Mouse (Mus musculus): ENCODE data around the gene Gsto1. TPM values are rescaled to one million over a fixed set of nuclear protein-coding genes. Genes with fewer than 3 reads are reported as not detected.

The Gsto1 gene
- polyA plus RNA-seq, 1 experiment from 2014 or later: 110 TPM

DNA sequence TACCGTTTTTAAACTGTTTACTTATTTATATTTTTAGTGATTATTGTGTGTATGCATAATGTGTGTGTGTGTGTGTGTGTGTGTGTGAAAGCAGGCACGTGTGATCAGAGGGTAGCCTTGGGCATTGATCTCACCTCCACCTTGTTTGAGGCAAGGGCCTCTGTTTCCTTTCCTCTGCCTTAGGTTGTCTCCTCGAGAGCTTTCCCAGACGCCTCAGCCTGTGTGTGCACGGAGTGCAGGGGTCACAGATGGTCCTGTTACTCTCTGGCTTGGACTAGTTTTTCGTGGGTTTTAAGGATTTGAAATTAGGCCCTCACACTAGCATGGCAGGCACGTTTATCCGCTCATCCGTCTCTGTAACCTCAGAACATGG, 28.1 kb downstream of the Gsto1 start:
- Histone ChIP-seq H3K27me3 (no peaks in the 10 kb centered on the region), H3K36me3 (no peaks in the 10 kb centered on the region), H3K9ac (replicated peaks) (no peak overlapping the region), H3K4me2 (replicated peaks) (no peak overlapping the region), H3K9me3 (no peaks in the 10 kb centered on the region), H3K27ac (replicated peaks) (no peak overlapping the region), H3K4me1 (peaks cover 3% of the 10 kb centered on the region; the same call in 1 of the 2 replicates), H3K4me3 (no peak overlapping the region)
- ATAC-seq (replicated peaks): peak; percentile 64
- WGBS: 64% methylated on average over 9 of the region's 9 CpGs

DNA sequence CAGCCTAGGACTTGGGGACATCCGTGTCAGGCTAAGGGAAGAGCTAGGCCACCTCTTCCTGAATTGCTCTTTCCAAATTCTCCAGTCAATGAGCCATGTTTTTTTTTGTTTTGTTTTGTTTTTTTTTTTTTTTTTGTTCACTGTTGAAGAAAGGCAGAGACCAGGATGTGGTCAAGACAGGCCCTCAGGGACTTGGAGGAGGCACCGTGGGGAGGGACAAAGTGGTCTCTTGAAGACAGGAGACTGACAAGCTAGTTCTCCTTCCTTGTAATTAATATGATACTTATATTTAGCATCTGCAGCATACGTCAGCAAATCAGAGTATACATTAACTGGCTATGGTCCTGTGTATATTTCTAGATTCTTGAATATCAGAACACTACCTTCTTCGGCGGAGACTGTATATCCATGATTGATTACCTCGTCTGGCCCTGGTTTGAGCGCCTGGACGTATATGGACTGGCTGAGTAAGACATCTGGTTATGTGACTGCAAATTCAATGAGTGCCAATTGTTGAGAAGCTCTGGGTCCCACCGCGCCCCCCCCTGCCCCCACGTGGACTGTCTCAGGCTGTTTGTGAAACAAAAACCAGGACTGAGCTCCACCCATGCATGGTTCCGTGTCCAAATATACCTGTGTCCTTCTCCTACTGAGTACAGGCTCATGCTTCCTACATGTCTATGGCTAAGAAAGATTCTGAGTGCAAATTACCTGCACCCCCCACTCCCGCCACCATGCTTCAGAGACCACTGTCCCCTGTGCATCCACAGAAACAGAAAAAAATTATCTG, 29.7 kb downstream of the Gsto1 start:
- Histone ChIP-seq H3K9me3 (no peaks in the 10 kb centered on the region), H3K9ac (replicated peaks) (no peak overlapping the region), H3K27ac (replicated peaks) (no peak overlapping the region), H3K4me2 (replicated peaks) (no peak overlapping the region), H3K36me3 (no peaks in the 10 kb centered on the region), H3K4me3 (no peak overlapping the region), H3K27me3 (no peaks in the 10 kb centered on the region), H3K4me1 (peaks cover 3% of the 10 kb centered on the region; the same call in 1 of the 2 replicates)
- ATAC-seq (replicated peaks): no peak
- WGBS: 86% methylated on average over 13 of the region's 13 CpGs

- Histone ChIP-seq H3K36me3 (no peaks in the 10 kb centered on the region), H3K4me2 (replicated peaks) (no peak overlapping the region), H3K27me3 (no peaks in the 10 kb centered on the region), H3K4me1 (peaks cover 3% of the 10 kb centered on the region; the same call in 1 of the 2 replicates), H3K9ac (replicated peaks) (no peak overlapping the region), H3K9me3 (no peaks in the 10 kb centered on the region), H3K27ac (replicated peaks) (no peak overlapping the region), H3K4me3 (no peak overlapping the region)
- no peak for ATAC-seq (replicated peaks)
- 74% methylated on average over 7 of the region's 7 CpGs for WGBS
These were observed 30.5 kb downstream of the Gsto1 start for GRCm38 (mm10) chr19:47885191-47885743.

- H3K36me3 ChIP-seq: no peaks in the 10 kb centered on the region
- no peak overlapping the region for H3K4me2 ChIP-seq (replicated peaks)
- H3K9me3 ChIP-seq: no peaks in the 10 kb centered on the region
- H3K27ac ChIP-seq (replicated peaks): no peak overlapping the region
- 90% methylated on average over 11 of the region's 11 CpGs for WGBS
- no peak for ATAC-seq (replicated peaks)
- peaks cover 3% of the 10 kb centered on the region; the same call in 1 of the 2 replicates for H3K4me1 ChIP-seq
- no peaks in the 10 kb centered on the region for H3K27me3 ChIP-seq
- H3K9ac ChIP-seq (replicated peaks): no peak overlapping the region
- no peak overlapping the region for H3K4me3 ChIP-seq
These were observed 31.1 kb downstream of the Gsto1 start for GRCm38 (mm10) chr19:47885886-47886285.

- WGBS: 88% methylated on average over 7 of the region's 7 CpGs
- no peak for ATAC-seq (replicated peaks)
These were observed 31.8 kb downstream of the Gsto1 start for GRCm38 (mm10) chr19:47886617-47887016.

GRCm38 (mm10) chr19:47887417-47887816, 32.6 kb downstream of the Gsto1 start:
- Histone ChIP-seq H3K4me3 (no peak overlapping the region), H3K4me1 (peaks cover 3% of the 10 kb centered on the region; the same call in 1 of the 2 replicates), H3K27ac (replicated peaks) (no peak overlapping the region), H3K4me2 (replicated peaks) (no peak overlapping the region), H3K9me3 (no peaks in the 10 kb centered on the region), H3K9ac (replicated peaks) (no peak overlapping the region), H3K27me3 (no peaks in the 10 kb centered on the region), H3K36me3 (no peaks in the 10 kb centered on the region)
- 0 out of 2 replicates have a peak, but pooled peaks have one; percentile 27 for ATAC-seq (replicated peaks)
- 66% methylated on average over 10 of the region's 10 CpGs for WGBS

More at GRCm38 (mm10) chr19:47886617-47887016, 31.8 kb downstream of the Gsto1 start:
- H3K4me2 ChIP-seq (replicated peaks): no peak overlapping the region
- no peaks in the 10 kb centered on the region for H3K27me3 ChIP-seq
- H3K4me1 ChIP-seq: peaks cover 3% of the 10 kb centered on the region; the same call in 1 of the 2 replicates
- no peaks in the 10 kb centered on the region for H3K36me3 ChIP-seq
- H3K27ac ChIP-seq (replicated peaks): no peak overlapping the region
- no peak overlapping the region for H3K4me3 ChIP-seq
- H3K9me3 ChIP-seq: no peaks in the 10 kb centered on the region
- H3K9ac ChIP-seq (replicated peaks): no peak overlapping the region

GRCm38 (mm10) chr19:47888037-47888436, 33.3 kb downstream of the Gsto1 start:
- Histone ChIP-seq H3K36me3 (no peaks in the 10 kb centered on the region), H3K9me3 (no peaks in the 10 kb centered on the region), H3K4me2 (replicated peaks) (no peak overlapping the region), H3K27ac (replicated peaks) (no peak overlapping the region), H3K9ac (replicated peaks) (no peak overlapping the region), H3K27me3 (no peaks in the 10 kb centered on the region), H3K4me1 (peaks cover 3% of the 10 kb centered on the region; the same call in 1 of the 2 replicates), H3K4me3 (no peak overlapping the region)
- 94% methylated on average over 8 of the region's 8 CpGs for WGBS
- no peak for ATAC-seq (replicated peaks)

DNA sequence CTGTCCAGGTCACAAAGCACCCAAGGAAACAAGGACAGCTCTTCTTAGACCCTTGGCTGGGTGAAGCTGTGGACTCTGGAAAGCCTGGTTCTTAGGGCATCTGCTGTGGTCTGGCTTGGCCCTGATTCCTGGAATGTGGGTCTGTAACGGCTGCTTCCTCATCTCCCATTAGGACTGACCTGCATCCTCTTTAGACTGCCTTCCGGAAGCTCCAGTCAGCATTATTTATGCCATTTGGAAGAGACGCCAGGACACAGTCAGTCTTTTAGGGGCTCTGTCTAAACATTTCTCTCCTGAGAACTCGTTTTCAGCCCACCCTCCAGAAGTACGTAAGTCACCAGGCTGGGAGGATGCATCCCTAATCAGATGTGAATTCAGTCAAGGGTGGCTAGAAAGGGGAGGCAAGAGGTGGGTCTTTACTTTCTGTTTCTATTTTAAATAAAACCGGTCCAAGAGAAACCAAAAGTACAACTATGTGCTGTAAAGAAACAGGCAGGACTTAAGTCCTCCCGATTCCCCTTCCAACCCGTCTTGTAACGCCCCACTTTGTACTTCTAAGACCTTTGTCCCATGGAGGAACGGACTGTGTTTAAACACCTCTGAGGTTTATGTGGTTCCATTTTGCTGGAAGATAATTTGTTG, 35.8 kb downstream of the Gsto1 start:
- ATAC-seq (replicated peaks): no peak
- Histone ChIP-seq H3K4me1 (peaks cover 3% of the 10 kb centered on the region; the same call in 1 of the 2 replicates), H3K27me3 (no peaks in the 10 kb centered on the region), H3K27ac (replicated peaks) (no peak overlapping the region), H3K9ac (replicated peaks) (no peak overlapping the region), H3K4me3 (no peak overlapping the region), H3K9me3 (no peaks in the 10 kb centered on the region), H3K36me3 (peaks cover 5% of the 10 kb centered on the region; the same call in 1 of the 2 replicates), H3K4me2 (replicated peaks) (no peak overlapping the region)
- 74% methylated on average over 10 of the region's 10 CpGs for WGBS

DNA sequence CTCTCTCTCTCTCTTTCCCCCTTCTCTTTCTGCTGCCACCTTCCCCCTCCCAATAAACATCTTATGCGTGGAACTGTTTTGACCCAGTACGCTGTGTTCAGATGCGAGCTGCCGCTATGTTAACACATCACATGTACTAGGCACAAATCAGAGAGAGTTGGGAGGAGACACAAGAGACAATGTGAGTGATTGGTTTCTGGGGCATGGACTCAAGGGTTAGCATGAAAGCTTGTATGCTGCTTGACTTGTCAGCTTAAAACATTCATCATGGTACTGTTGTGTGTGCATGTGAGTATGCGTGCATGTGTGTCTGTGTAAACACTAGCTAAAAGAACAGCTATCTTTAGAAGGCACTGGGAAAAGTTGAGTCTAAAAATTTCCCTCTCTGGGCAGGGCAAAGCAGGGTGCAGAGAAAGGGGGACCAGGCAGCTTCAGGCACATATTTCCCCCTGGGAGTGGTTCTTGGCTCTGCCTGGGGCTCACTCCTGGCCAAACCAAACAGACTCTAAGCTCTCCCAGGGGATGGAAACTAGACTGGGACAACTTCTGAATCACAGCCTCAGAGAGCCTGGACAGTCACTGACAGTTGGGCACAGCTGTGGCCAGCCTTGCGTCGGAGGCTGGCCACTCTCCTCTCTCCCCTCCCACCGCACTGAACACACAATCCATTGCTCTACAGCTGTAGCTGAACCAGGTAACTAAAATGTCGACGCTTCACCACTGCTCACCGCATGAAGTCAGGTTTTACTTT, 37.0 kb downstream of the Gsto1 start:
- Histone ChIP-seq H3K27me3 (no peaks in the 10 kb centered on the region), H3K4me1 (peaks cover 3% of the 10 kb centered on the region; the same call in 1 of the 2 replicates), H3K9ac (replicated peaks) (no peak overlapping the region), H3K4me3 (no peak overlapping the region), H3K9me3 (no peaks in the 10 kb centered on the region), H3K4me2 (replicated peaks) (no peak overlapping the region), H3K36me3 (peaks cover 5% of the 10 kb centered on the region; the same call in 1 of the 2 replicates), H3K27ac (replicated peaks) (no peak overlapping the region)
- no peak for ATAC-seq (replicated peaks)
- 85% methylated on average over 11 of the region's 11 CpGs for WGBS

DNA sequence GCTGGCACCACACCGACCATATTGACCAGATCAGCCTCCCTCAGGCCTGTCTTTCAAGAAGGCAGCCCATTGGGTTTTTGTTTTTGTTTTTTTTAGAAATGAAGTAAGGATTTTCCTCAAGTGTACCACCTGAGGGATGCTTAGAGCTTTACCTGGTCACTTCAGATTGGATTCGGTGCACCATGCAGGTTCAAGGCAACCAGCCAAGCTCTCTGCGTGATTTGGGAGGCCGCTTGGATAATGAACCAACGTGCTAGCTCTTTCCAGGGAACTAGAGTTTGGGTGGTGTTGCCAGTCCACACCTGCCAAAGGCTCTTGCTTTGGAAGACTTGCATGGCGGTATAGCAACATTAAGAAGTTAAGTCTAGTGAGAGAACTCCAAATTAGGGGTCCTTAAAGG, 38.3 kb downstream of the Gsto1 start:
- no peaks in the 10 kb centered on the region for H3K9me3 ChIP-seq
- H3K27ac ChIP-seq (replicated peaks): no peak overlapping the region
- WGBS: 89% methylated on average over 6 of the region's 6 CpGs
- H3K27me3 ChIP-seq: no peaks in the 10 kb centered on the region
- H3K36me3 ChIP-seq: peaks cover 8% of the 10 kb centered on the region; the same call in 1 of the 2 replicates
- no peaks in the 10 kb centered on the region for H3K4me1 ChIP-seq
- no peak for ATAC-seq (replicated peaks)
- H3K4me2 ChIP-seq (replicated peaks): no peak overlapping the region
- no peak overlapping the region for H3K4me3 ChIP-seq
- H3K9ac ChIP-seq (replicated peaks): no peak overlapping the region

DNA sequence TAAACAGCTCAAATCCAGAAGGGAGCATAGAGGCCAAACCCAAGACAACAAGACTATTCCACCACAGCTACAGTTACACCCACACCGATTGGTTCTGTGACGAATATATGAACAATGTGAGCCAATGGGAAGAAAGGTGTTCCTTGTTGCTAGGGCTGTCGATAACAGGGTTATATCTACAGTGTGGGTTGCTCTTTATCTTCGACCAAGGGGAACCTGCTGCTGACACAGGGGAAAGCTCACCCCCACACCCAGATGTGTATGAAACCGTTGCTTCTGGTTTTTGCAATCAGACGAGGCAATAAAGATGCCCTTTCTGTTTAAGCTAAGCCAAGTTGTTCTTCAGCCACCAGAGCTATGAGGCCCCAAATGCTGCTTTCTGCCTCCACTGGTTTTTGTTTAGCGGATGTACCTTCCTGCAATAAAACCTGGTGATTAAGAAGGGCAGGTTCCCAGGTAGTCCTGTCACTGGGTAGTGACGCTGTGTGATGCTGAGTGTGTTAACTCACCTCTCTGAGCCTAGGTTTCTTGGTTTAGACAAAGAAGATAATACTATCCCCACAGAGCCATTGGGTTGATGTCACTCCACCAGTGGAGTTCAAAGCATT, 43.8 kb downstream of the Gsto1 start:
- no peak overlapping the region for H3K9ac ChIP-seq (replicated peaks)
- no peaks in the 10 kb centered on the region for H3K9me3 ChIP-seq
- peaks cover 4% of the 10 kb centered on the region; the same call in 1 of the 2 replicates for H3K4me1 ChIP-seq
- H3K36me3 ChIP-seq: peaks cover 8% of the 10 kb centered on the region; the same call in 1 of the 2 replicates
- H3K4me2 ChIP-seq (replicated peaks): no peak overlapping the region
- 90% methylated on average over 8 of the region's 8 CpGs for WGBS
- no peaks in the 10 kb centered on the region for H3K27me3 ChIP-seq
- H3K27ac ChIP-seq (replicated peaks): no peak overlapping the region
- ATAC-seq (replicated peaks): no peak
- H3K4me3 ChIP-seq: no peak overlapping the region

Data from forebrain, embryonic 15.5 days (tissue).